Mouse (Mus musculus) myocyte (in vitro differentiated cells): ENCODE results near the gene Cnot6. TPM values are rescaled to one million over a fixed set of nuclear protein-coding genes. Genes with fewer than 3 reads are reported as not detected.

Experiments
- H3K27me3 ChIP-seq: one replicate; pipeline ENCODE4 v1.6.1; 2011; ENCODE audit not compliant: control insufficient read depth, insufficient read depth, insufficient read length
- H3K36me3 ChIP-seq: one replicate; pipeline ENCODE4 v1.6.1; 2011; ENCODE audit not compliant: control insufficient read depth, insufficient read depth
- H3K4me2 ChIP-seq: one replicate; pipeline ENCODE4 v1.6.1; 2011; ENCODE audit warnings: low read depth, control low read depth
- H3K4me3 ChIP-seq: one replicate; pipeline ENCODE4 v1.5.1; 2011; ENCODE audit warnings: mild to moderate bottlenecking, control low read depth, moderate library complexity
- H3K79me2 ChIP-seq: one replicate; pipeline ENCODE4 v1.6.1; 2011; ENCODE audit not compliant: control insufficient read depth, insufficient read depth
- H3ac ChIP-seq: one replicate; pipeline ENCODE4 v1.6.1; 2011; ENCODE audit not compliant: control insufficient read depth, insufficient read length
- CEBPB ChIP-seq: IDR thresholded peaks from 2 replicates; pipeline ENCODE4 v1.6.1; 2011; ENCODE audit warnings: mild to moderate bottlenecking, moderate library complexity; ENCODE audit not compliant: poor library complexity, insufficient read depth, severe bottlenecking
- E2F4 ChIP-seq: IDR thresholded peaks from one replicate; pipeline ENCODE4 v1.6.1; 2011; ENCODE audit warnings: mild to moderate bottlenecking, control low read depth, moderate library complexity; ENCODE audit not compliant: insufficient read depth
- MAX ChIP-seq: IDR thresholded peaks from one replicate; pipeline ENCODE4 v1.6.1; 2011; ENCODE audit warnings: low read depth, mild to moderate bottlenecking, control low read depth
- MYOD1 ChIP-seq, 3 experiments: IDR thresholded peaks; one replicate each; pipeline ENCODE4 v1.6.1; 2011; ENCODE audit warnings: control low read depth in 2 of 3, low read depth in 2 of 3, mild to moderate bottlenecking in 2 of 3, moderate library complexity in 1 of 3; ENCODE audit not compliant: insufficient read length in 2 of 3, control insufficient read depth in 1 of 3
- MYOG ChIP-seq, 3 experiments: IDR thresholded peaks; one replicate each; pipeline ENCODE4 v1.6.1; 2011; ENCODE audit warnings: control low read depth in 2 of 3, low read depth in 2 of 3, mild to moderate bottlenecking in 2 of 3; ENCODE audit not compliant: insufficient read length in 2 of 3, control insufficient read depth in 1 of 3, insufficient read depth in 1 of 3
- POLR2A ChIP-seq: IDR thresholded peaks from one replicate; pipeline ENCODE4 v1.6.1; 2011; ENCODE audit warnings: low read depth, mild to moderate bottlenecking, control low read depth, moderate library complexity; ENCODE audit not compliant: insufficient read length
- POLR2AphosphoS2 ChIP-seq: IDR thresholded peaks from one replicate; pipeline ENCODE4 v1.6.1; 2011; ENCODE audit warnings: low read depth, control low read depth; ENCODE audit not compliant: insufficient read length
- REST ChIP-seq: IDR thresholded peaks from one replicate; pipeline ENCODE4 v1.6.1; 2011; ENCODE audit warnings: mild to moderate bottlenecking, control low read depth, moderate library complexity; ENCODE audit not compliant: insufficient read depth, insufficient read length
- SRF ChIP-seq: IDR thresholded peaks from one replicate; pipeline ENCODE4 v1.6.1; 2011; ENCODE audit warnings: low read depth; ENCODE audit not compliant: control insufficient read depth, insufficient read length
- TCF12 ChIP-seq: IDR thresholded peaks from one replicate; pipeline ENCODE4 v1.6.1; 2011; ENCODE audit warnings: mild to moderate bottlenecking, control low read depth; ENCODE audit not compliant: poor library complexity, insufficient read depth, severe bottlenecking
- TCF3 ChIP-seq: IDR thresholded peaks from one replicate; pipeline ENCODE4 v1.6.1; 2011; ENCODE audit warnings: low read depth, control low read depth; ENCODE audit not compliant: insufficient read length
- USF1 ChIP-seq: IDR thresholded peaks from one replicate; pipeline ENCODE4 v1.6.1; 2011; ENCODE audit warnings: low read depth, mild to moderate bottlenecking, control low read depth, moderate library complexity
- polyA plus RNA-seq: library from polyadenylated mRNA; unstranded; fragments of >200 nt; fragmentation: generic; extraction: Trizol; gene quantifications from one replicate; pipeline ENCODE4 v1.2.1, GENCODE M21; 2012; ENCODE audit warnings: missing spikeins

The Cnot6 gene
- polyA plus RNA-seq, 1 experiment = 12.1 TPM

DNA sequence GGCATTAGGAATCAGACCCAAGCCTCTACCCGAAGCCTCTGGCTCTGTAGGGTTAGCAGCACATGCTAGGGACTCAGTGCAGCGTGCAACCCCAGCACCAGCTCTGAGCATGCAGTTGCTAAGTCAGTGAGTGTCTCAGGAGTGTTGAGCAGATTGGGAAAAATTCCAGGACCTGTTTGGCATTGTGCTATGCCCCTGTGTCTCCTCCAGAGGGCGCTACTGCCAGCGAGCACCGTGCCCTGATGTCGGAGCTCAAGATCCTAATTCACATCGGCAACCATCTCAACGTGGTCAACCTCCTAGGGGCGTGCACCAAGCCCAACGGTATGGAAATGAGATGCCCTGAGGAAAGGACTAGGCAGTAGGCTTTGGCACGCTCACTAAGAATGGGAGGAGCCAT is 76.1 kb downstream of the Cnot6 start:
- TF ChIP-seq USF1 (no peak), MAX (no peak), TCF12 (no peak), POLR2AphosphoS2 (no peak), REST (no peak), MYOD1 (IDR thresholded peaks at IDR 0.05; ENCODE audit: control insufficient read depth in 1 of 3, insufficient read length in 2 of 3, low read depth in 2 of 3) (no peak), CEBPB (no peak), E2F4 (no peak)
- H3K4me2 ChIP-seq = no peak overlapping the region
- no peak overlapping the region for H3ac ChIP-seq
- H3K27me3 ChIP-seq = peaks cover 30% of the 10 kb centered on the region
- no peak overlapping the region for H3K4me3 ChIP-seq
- H3K36me3 ChIP-seq = no peaks in the 10 kb centered on the region
- H3K79me2 ChIP-seq = no peaks in the 10 kb centered on the region

DNA sequence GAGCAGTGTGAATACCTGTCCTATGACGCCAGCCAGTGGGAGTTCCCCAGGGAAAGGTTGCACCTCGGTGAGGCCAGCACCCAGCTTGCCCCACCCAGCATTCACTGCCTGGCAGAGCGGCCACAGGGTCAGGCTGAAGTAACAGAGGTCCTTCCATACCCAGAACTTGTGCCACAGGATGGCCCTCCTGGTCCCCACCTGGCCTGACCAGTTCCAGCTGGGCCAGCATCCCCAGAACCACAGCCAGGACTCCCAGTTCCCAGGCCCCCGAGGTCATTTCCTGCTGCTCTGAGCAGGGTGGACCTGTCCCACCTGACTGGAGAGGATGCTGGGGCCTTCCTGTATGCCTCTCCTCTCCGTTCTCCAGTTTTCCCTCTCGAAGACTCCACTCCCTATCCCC is 76.9 kb downstream of the Cnot6 start:
- TF ChIP-seq POLR2A = no peak
- no peak for TF ChIP-seq REST
- TF ChIP-seq SRF = no peak
- TF ChIP-seq MYOD1 (IDR thresholded peaks at IDR 0.05; ENCODE audit: control insufficient read depth in 1 of 3, insufficient read length in 2 of 3, low read depth in 2 of 3) = no peak
- TF ChIP-seq E2F4 = no peak
- TF ChIP-seq CEBPB = no peak
- TF ChIP-seq TCF3 = no peak
- no peak for TF ChIP-seq MAX
- H3K79me2 ChIP-seq = no peaks in the 10 kb centered on the region
- H3K4me2 ChIP-seq = no peak overlapping the region
- H3K4me3 ChIP-seq = no peak overlapping the region
- H3K27me3 ChIP-seq = peaks cover 32% of the 10 kb centered on the region
- no peaks in the 10 kb centered on the region for H3K36me3 ChIP-seq
- no peak overlapping the region for H3ac ChIP-seq

DNA sequence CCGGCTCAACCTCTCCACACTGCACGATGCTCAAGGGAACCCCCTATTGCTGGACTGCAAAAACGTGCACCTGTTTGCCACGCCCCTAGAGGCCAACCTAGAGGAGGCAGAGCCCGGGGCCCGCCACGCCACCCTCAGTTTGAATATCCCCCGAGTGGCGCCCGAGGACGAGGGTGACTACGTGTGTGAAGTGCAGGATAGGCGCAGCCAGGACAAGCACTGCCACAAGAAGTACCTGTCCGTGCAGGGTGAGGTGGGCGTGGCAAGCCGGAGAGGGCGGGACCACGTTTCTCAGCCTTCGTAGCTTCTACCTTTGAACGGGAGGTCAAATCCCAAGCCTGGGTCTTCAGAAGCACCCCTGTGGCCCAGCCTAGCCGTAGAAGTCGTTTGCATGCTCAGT is 78.4 kb downstream of the Cnot6 start:
- no peaks in the 10 kb centered on the region for H3K79me2 ChIP-seq
- H3K27me3 ChIP-seq = peaks cover 36% of the 10 kb centered on the region
- H3ac ChIP-seq = no peak overlapping the region
- H3K36me3 ChIP-seq = no peaks in the 10 kb centered on the region
- TF ChIP-seq TCF3 (no peak), MYOG (IDR thresholded peaks at IDR 0.05; ENCODE audit: control insufficient read depth in 1 of 3, insufficient read depth in 1 of 3, insufficient read length in 2 of 3, low read depth in 2 of 3) (no peak), CEBPB (no peak), E2F4 (no peak), USF1 (no peak), POLR2A (no peak)
- H3K4me2 ChIP-seq = no peak overlapping the region
- H3K4me3 ChIP-seq = no peak overlapping the region

DNA sequence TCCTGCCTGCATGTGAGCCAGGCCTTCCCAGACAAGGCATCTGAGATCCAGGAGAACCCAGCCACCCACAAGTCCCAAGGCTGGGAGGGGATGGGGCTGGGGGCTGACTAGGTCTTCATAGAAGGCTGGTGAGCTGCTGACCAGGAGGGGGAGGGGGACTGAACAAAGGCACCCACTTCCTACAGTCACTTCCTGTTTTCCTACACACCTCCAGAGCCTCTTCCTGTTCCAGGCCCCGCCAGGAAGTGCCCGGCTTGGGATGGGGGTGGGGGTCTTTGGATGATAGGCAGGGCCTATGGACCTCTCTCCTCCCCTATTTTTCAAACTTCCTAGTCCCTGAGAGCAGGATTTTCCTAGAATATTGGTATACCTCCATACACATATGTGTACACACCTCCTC is 80.3 kb downstream of the Cnot6 start:
- Histone ChIP-seq H3K36me3 (no peaks in the 10 kb centered on the region), H3ac (no peak overlapping the region), H3K79me2 (no peaks in the 10 kb centered on the region), H3K4me2 (no peak overlapping the region), H3K4me3 (no peak overlapping the region), H3K27me3 (peaks cover 26% of the 10 kb centered on the region)
- TF ChIP-seq TCF12 (no peak), MAX (no peak), POLR2A (no peak), REST (no peak)

- Histone ChIP-seq H3K27me3 (peaks cover 20% of the 10 kb centered on the region), H3K4me2 (no peak overlapping the region), H3K4me3 (no peak overlapping the region), H3K36me3 (no peaks in the 10 kb centered on the region), H3K79me2 (no peaks in the 10 kb centered on the region), H3ac (no peak overlapping the region)
- TF ChIP-seq USF1 (no peak), MYOD1 (IDR thresholded peaks at IDR 0.05; ENCODE audit: control insufficient read depth in 1 of 3, insufficient read length in 2 of 3, low read depth in 2 of 3) (no peak), MAX (no peak), CEBPB (no peak), SRF (no peak), TCF12 (no peak), E2F4 (no peak), MYOG (IDR thresholded peaks at IDR 0.05; ENCODE audit: control insufficient read depth in 1 of 3, insufficient read depth in 1 of 3, insufficient read length in 2 of 3, low read depth in 2 of 3) (no peak), REST (no peak), TCF3 (no peak), POLR2A (no peak), POLR2AphosphoS2 (no peak)
Observed at GRCm38 (mm10) chr11:49631154-49631553, 81.4 kb downstream of the Cnot6 start.
